Mouse (Mus musculus): ENCODE measurements around the gene Tmem28. TPM values are rescaled to one million over a fixed set of nuclear protein-coding genes. Genes with fewer than 3 reads are reported as not detected.
A peak's percentile ranks its signal among the peaks of the same experiment; 100 is the strongest.

The Tmem28 gene
- total RNA-seq (2021) = under 1 TPM; 0.13 to 0.17 TPM
- long read RNA-seq, experiment 1 = 0 reads
- long read RNA-seq, experiment 2 = 0 reads

DNA sequence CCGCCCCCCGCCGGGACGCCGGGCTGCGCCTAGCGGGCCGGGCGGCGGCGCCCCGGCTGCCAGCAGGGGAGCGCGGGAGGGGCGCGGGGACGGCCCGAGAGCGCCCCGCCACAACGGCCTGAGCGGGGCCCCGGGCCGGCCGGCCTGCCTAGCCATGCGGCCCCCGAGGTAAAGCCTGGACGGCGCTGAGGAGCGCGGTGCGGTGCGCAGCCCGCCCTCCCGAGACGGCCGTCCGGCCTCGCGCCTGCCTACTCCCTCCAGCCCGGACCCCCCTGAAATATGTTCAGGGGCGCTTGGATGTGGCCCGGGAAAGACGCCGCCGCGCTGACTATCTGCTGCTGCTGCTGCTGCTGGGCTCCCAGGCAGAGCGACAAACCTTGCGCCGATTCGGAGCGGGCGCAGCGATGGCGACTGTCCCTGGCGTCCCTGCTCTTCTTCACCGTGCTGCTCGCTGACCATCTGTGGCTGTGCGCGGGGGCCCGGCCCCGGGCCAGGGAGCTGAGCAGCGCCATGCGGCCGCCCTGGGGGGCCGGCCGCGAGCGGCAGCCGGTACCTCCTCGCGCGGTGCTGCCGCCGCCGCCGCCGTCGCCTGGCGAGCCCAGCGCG, at the start of gene Tmem28:
TSS of gene Tmem28 (plus strand) at position 232 of the 606 bp plus-strand sequence.
- DNase-seq = no peak
- intact Hi-C loops (cut with DNase I) = no loop called here
- Histone ChIP-seq H3K27ac (no peak within 1 kb of the TSS), H3K4me3 (peak within 1 kb of the TSS; percentile 68)
- TF ChIP-seq CTCF (IDR thresholded peaks at IDR 0.05) = no peak

DNA sequence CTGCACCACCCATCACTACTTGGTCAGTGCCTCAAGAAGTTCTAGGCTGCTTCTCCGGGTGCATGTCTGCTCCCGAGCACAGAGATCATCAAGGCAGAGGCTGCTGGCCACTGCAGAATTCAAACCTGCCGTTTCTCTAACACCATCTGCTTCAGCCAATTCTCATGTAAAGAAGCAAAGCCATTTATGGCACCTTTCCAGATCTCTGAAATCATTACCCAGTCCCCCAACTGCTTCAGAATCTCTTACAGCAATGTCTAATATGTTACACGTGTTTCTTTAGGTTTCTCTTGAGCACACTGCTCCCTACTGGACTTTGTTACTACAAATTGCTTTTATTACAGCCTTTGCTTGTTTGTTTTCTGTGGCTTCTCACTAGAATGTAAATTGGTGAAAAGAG, 40.5 kb upstream of the Tmem28 start:
- H3K27ac ChIP-seq = no peak overlapping the region
- DNase-seq = no peak
- intact Hi-C loops (cut with DNase I) = no loop called here
- H3K4me3 ChIP-seq = no peak overlapping the region
- no peak for TF ChIP-seq CTCF (IDR thresholded peaks at IDR 0.05)

DNA sequence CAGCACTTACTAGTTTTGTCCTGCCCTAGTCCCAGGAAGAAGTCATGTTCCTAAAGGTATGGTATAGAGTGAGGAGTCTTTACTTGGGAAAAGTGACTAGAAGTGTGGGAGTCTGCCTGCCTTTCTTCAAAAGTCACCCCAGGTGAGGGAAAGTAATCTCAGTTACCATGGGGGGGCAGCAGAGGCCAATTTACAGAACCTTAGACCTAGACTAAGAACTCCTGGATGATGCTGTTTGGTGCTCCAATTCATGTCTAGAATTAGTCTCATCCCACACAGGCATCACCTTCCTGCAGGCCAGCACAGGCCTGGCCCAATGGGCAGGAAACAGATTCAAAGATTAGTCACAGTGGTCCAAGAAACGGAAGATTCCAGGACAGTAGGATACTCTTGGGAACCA, 12.4 kb upstream of the Tmem28 start:
- Histone ChIP-seq H3K27ac (no peak overlapping the region), H3K4me3 (no peak overlapping the region)
- intact Hi-C loops (cut with DNase I) = loop anchor here (1.0 kb wide), 1 partner anchor 672 kb away; no protein-coding TSS in a partner anchor
- TF ChIP-seq CTCF (IDR thresholded peaks at IDR 0.05) = peak; percentile 49
- no peak for DNase-seq

- TF ChIP-seq CTCF (IDR thresholded peaks at IDR 0.05) = no peak
- peak; percentile 58 for DNase-seq
- Histone ChIP-seq H3K27ac (no peak overlapping the region), H3K4me3 (peak overlapping the region; percentile 68)
- intact Hi-C loops (cut with DNase I) = no loop called here
Measured at GRCm38 (mm10) chrX:99819395-99819935, 1.4 kb upstream of the Tmem28 start.

GRCm38 (mm10) chrX:99819936-99820789, 658 bp upstream of the Tmem28 start:
- intact Hi-C loops (cut with DNase I) = no loop called here
- Histone ChIP-seq H3K4me3 (peak overlapping the region; percentile 68), H3K27ac (no peak overlapping the region)
- TF ChIP-seq CTCF (IDR thresholded peaks at IDR 0.05) = no peak
- no peak for DNase-seq

- no peak for TF ChIP-seq CTCF (IDR thresholded peaks at IDR 0.05)
- intact Hi-C loops (cut with DNase I) = no loop called here
- no peak overlapping the region for H3K4me3 ChIP-seq
- no peak for DNase-seq
- H3K27ac ChIP-seq = no peak overlapping the region
Measured at GRCm38 (mm10) chrX:99842090-99842489, 21.3 kb downstream of the Tmem28 start.

GRCm38 (mm10) chrX:99853261-99853741, 32.5 kb downstream of the Tmem28 start:
- TF ChIP-seq CTCF (IDR thresholded peaks at IDR 0.05) = peak; percentile 78
- Histone ChIP-seq H3K27ac (peak overlapping the region; percentile 72), H3K4me3 (peak overlapping the region; percentile 70)
- intact Hi-C loops (cut with DNase I) = loop anchor here (1.0 to 5.0 kb wide), 3 partner anchors 124 to 627 kb away; partner anchors contain the start of gene Eda
- peak; percentile 86 for DNase-seq

- intact Hi-C loops (cut with DNase I) = loop anchor here (1.0 to 5.0 kb wide), 3 partner anchors 123 to 626 kb away; partner anchors contain the start of gene Eda
- no peak for DNase-seq
- peak overlapping the region; percentile 72; the same call in 1 of the 2 replicates for H3K27ac ChIP-seq
- peak overlapping the region; percentile 70 for H3K4me3 ChIP-seq
- no peak for TF ChIP-seq CTCF (IDR thresholded peaks at IDR 0.05)
Measured at GRCm38 (mm10) chrX:99853834-99854233, 33.0 kb downstream of the Tmem28 start.

- no peak for DNase-seq
- no peak overlapping the region for H3K4me3 ChIP-seq
- intact Hi-C loops (cut with DNase I) = no loop called here
- peak overlapping the region; percentile 58 for H3K27ac ChIP-seq
- TF ChIP-seq CTCF (IDR thresholded peaks at IDR 0.05) = no peak
Measured at GRCm38 (mm10) chrX:99872228-99872627, 51.4 kb downstream of the Tmem28 start.

DNA sequence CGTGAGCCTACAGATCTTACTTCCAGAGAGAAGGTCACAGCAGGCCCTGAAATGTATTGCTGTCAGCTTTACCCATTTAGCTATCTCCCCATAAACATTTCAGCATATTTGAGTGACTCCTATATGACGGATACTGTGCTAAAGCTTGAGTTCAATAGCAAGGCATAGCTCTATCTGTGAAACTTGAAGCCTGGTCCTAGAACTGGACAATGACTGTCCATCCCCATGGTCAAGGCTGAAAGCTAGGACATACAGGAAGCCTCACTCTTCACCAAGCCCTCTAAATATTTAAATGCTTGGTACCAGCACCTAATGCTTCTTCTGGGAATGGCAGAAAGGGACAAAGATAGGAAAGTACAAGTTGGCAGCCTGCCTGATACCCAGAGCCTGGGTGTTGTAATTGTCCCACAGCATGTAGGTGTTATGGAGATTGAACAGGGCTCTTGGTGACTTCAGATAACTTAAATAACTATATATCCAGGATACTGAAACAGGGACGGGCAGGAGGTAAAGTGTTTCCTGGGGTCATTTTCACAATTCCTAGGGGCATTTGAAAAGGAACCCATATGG, 51.9 kb downstream of the Tmem28 start:
- DNase-seq = no peak
- no peak overlapping the region for H3K4me3 ChIP-seq
- no peak for TF ChIP-seq CTCF (IDR thresholded peaks at IDR 0.05)
- intact Hi-C loops (cut with DNase I) = no loop called here
- H3K27ac ChIP-seq = peak overlapping the region; percentile 58

- Histone ChIP-seq H3K4me3 (no peak overlapping the region), H3K27ac (peak overlapping the region; percentile 28; the same call in 1 of the 2 replicates)
- DNase-seq = peak; percentile 23
- TF ChIP-seq CTCF (IDR thresholded peaks at IDR 0.05) = no peak
- intact Hi-C loops (cut with DNase I) = no loop called here
Measured at GRCm38 (mm10) chrX:99873259-99873919, 52.6 kb downstream of the Tmem28 start.

GRCm38 (mm10) chrX:99873920-99874296, 53.1 kb downstream of the Tmem28 start:
- peak overlapping the region; percentile 28; the same call in 1 of the 2 replicates for H3K27ac ChIP-seq
- DNase-seq = no peak
- intact Hi-C loops (cut with DNase I) = no loop called here
- H3K4me3 ChIP-seq = no peak overlapping the region
- TF ChIP-seq CTCF (IDR thresholded peaks at IDR 0.05) = no peak

Data from gastrocnemius, adult 2 months (tissue).